Mouse (Mus musculus): ENCODE data around the gene Rflnb.
A peak's percentile ranks its signal among the peaks of the same experiment; 100 is the strongest.
"Not testable (repeated sequence)": the region's sequence is repeated elsewhere in the genome, so short reads cannot be mapped to it uniquely, and the experiment has no call there.

Gene Rflnb

GRCm38 (mm10) chr11:76037581-76038294 lies 10.2 kb upstream of the Rflnb start:
- peak; percentile 27 to 31 for DNase-seq

GRCm38 (mm10) chr11:76035182-76035581 lies 7.6 kb upstream of the Rflnb start:
- DNase-seq, result no peak

GRCm38 (mm10) chr11:76033836-76034235 lies 6.3 kb upstream of the Rflnb start:
- no peak for DNase-seq

GRCm38 (mm10) chr11:76033359-76033758 lies 5.8 kb upstream of the Rflnb start:
- no peak for DNase-seq

- DNase-seq, result no peak
Observed at GRCm38 (mm10) chr11:76028072-76028465, 487 bp upstream of the Rflnb start.

GRCm38 (mm10) chr11:76026527-76027138 lies 949 bp downstream of the Rflnb start:
- DNase-seq, result peak in 1 of 2 experiments; percentile 8

GRCm38 (mm10) chr11:76025080-76025583 lies 2.5 kb downstream of the Rflnb start:
- DNase-seq, result no peak

- no peak for DNase-seq
Observed at GRCm38 (mm10) chr11:76020916-76021315, 6.7 kb downstream of the Rflnb start.

- DNase-seq, result no peak
Observed at GRCm38 (mm10) chr11:76019879-76020278, 7.7 kb downstream of the Rflnb start.

- no peak for DNase-seq
Observed at GRCm38 (mm10) chr11:76015814-76016213, 11.8 kb downstream of the Rflnb start.

- DNase-seq, result no peak
Observed at GRCm38 (mm10) chr11:76015251-76015650, 12.3 kb downstream of the Rflnb start.

GRCm38 (mm10) chr11:76010838-76011624 lies 16.6 kb downstream of the Rflnb start:
- DNase-seq, result no peak

- DNase-seq, result no peak
Observed at GRCm38 (mm10) chr11:76009101-76009500, 18.5 kb downstream of the Rflnb start.

GRCm38 (mm10) chr11:76008162-76008561 lies 19.4 kb downstream of the Rflnb start:
- no peak for DNase-seq

- not testable (repeated sequence) for DNase-seq
Observed at GRCm38 (mm10) chr11:76004276-76004675, 23.3 kb downstream of the Rflnb start.

- DNase-seq, result no peak
Observed at GRCm38 (mm10) chr11:76001237-76001878, 26.2 kb downstream of the Rflnb start.

GRCm38 (mm10) chr11:76000701-76001100 lies 26.9 kb downstream of the Rflnb start:
- DNase-seq, result no peak

- peak; percentile 86 to 88 for DNase-seq
Observed at GRCm38 (mm10) chr11:75999440-76000155, 28.0 kb downstream of the Rflnb start, which contains the start of gene 1700016K19Rik. 1700016K19Rik (plus strand) TSS chr11:75999912.

- DNase-seq, result no peak
Observed at GRCm38 (mm10) chr11:75994357-75994756, 33.2 kb downstream of the Rflnb start.

- peak; percentile 35 to 50 for DNase-seq
Observed at GRCm38 (mm10) chr11:75992481-75992880, 35.1 kb downstream of the Rflnb start.

GRCm38 (mm10) chr11:75991911-75992310 lies 35.7 kb downstream of the Rflnb start:
- DNase-seq, result peak in 1 of 2 experiments; percentile 25

All from thymus, postnatal 36 days (tissue).